10 mouse cellular contexts compared by ENCODE assay signal in the genomic region with DNA sequence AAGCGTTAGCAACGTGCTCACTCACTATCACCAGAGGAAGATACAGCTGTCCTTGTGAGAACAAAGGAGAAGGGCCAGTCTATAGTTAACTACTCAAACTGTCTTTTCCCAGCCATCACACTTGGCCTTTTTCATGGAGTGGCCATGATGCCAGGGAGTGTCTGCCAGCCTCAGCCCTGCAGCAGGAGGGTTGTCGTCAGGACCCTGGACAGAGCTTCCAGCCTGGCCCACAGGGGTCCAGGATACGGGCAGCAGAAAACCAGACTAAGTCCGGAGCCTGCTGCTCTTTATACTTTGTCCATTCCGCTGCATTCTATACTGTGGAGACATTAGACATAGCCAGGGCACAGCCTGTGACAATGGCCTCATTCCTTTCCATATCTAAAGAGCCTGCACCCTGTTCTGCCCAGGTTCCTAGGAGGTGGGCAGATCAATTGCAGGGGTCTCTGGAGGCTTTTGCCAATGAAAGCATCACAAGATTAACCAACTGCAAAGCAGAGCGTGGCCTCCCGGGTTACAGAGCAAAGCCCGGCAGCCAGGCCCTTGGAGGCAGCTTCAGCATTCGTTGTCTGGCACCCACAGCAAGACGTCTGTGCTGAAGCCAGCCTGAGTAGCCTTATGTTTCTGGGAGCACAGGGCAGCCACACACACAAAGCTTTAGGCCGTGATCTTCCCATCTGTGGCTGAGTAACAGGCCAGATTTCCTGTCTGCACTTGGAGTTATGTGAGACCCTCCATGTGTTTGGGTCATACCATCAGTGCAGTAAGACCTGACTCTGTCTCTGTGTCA.
DNase-seq lines count a peak whose midpoint lies in the region; ATAC-seq lines count a peak whose summit lies in the region.
"Had no signal": no experiment of that assay in that cellular context is flagged by ENCODE, and none has a peak within 500 bp of the region (broad histone marks: within the 10 kb centered on the region; RNA-seq: fewer than 3 reads in every experiment).

No protein-coding gene starts in this region.

- H3K36me3 ChIP-seq in hindbrain, embryonic 13.5 days: no peaks in the 10 kb centered on the region
- no peaks in the 10 kb centered on the region for H3K36me3 ChIP-seq in hindbrain, embryonic 14.5 days (replicated peaks; ENCODE audit: control insufficient read depth, insufficient read depth)
- no peaks in the 10 kb centered on the region for H3K36me3 ChIP-seq in embryonic facial prominence, embryonic 11.5 days (replicated peaks; ENCODE audit: control insufficient read depth, insufficient read depth, low read depth, low read length)
- H3K36me3 ChIP-seq: limb, embryonic 13.5 days had no signal

- no peak overlapping the region for H3K4me2 ChIP-seq in hindbrain, embryonic 13.5 days
- no peak overlapping the region for H3K4me2 ChIP-seq in hindbrain, embryonic 14.5 days (replicated peaks)
- no peak overlapping the region for H3K4me2 ChIP-seq in embryonic facial prominence, embryonic 11.5 days (ENCODE audit: low read depth, low read length)
- H3K4me2 ChIP-seq: limb, embryonic 13.5 days had no signal

- H3K9me3 ChIP-seq in hindbrain, embryonic 13.5 days: no peaks in the 10 kb centered on the region
- H3K9me3 ChIP-seq in hindbrain, embryonic 14.5 days (ENCODE audit: control insufficient read depth, low read length): no peaks in the 10 kb centered on the region
- H3K9me3 ChIP-seq in embryonic facial prominence, embryonic 11.5 days (replicated peaks; ENCODE audit: control insufficient read depth, low read length): no peaks in the 10 kb centered on the region
- H3K9me3 ChIP-seq: limb, embryonic 13.5 days had no signal

- DNase-seq in hindbrain, embryonic 14.5 days (ENCODE audit: low spot score): no peak
- peak; percentile 16 for DNase-seq in ovary, postnatal 36 days (ENCODE audit: low spot score)
- no peak for DNase-seq in ovary, adult 18-20 months (ENCODE audit: low spot score)
- DNase-seq in embryonic facial prominence, embryonic 11.5 days (ENCODE audit: low spot score): peak; percentile 75
- no peak for DNase-seq in gastrocnemius, postnatal 14 days
- DNase-seq in spleen, adult 12 weeks (ENCODE audit: low spot score): no peak
- no peak for DNase-seq in spleen, postnatal 14 days (ENCODE audit: low spot score in 2 of 2)

- H3K4me3 ChIP-seq in hindbrain, embryonic 13.5 days: no peak overlapping the region
- H3K4me3 ChIP-seq in hindbrain, embryonic 14.5 days (replicated peaks; ENCODE audit: low read length): no peak overlapping the region
- no peak overlapping the region for H3K4me3 ChIP-seq in embryonic facial prominence, embryonic 11.5 days (ENCODE audit: low read depth, low read length)
- H3K4me3 ChIP-seq: limb, embryonic 13.5 days had no signal

- peaks cover 12% of the 10 kb centered on the region; the same call in 1 of the 2 replicates for H3K27me3 ChIP-seq in hindbrain, embryonic 13.5 days
- no peaks in the 10 kb centered on the region for H3K27me3 ChIP-seq in hindbrain, embryonic 14.5 days (ENCODE audit: control insufficient read depth, insufficient read depth, low read length)
- H3K27me3 ChIP-seq in embryonic facial prominence, embryonic 11.5 days (ENCODE audit: control insufficient read depth, insufficient read depth, low read length): no peaks in the 10 kb centered on the region

- H3K27ac ChIP-seq in hindbrain, embryonic 13.5 days: no peak overlapping the region
- H3K27ac ChIP-seq in hindbrain, embryonic 14.5 days: no peak overlapping the region
- no peak overlapping the region for H3K27ac ChIP-seq in embryonic facial prominence, embryonic 11.5 days (replicated peaks; ENCODE audit: low read depth, low read length)
- H3K27ac ChIP-seq: limb, embryonic 13.5 days had no signal

- H3K9ac ChIP-seq in hindbrain, embryonic 13.5 days: no peak overlapping the region
- no peak overlapping the region for H3K9ac ChIP-seq in hindbrain, embryonic 14.5 days
- H3K9ac ChIP-seq in embryonic facial prominence, embryonic 11.5 days (replicated peaks; ENCODE audit: low read length): no peak overlapping the region
- H3K9ac ChIP-seq: limb, embryonic 13.5 days had no signal

- peaks cover 31% of the 10 kb centered on the region for H3K4me1 ChIP-seq in hindbrain, embryonic 13.5 days (replicated peaks)
- H3K4me1 ChIP-seq in hindbrain, embryonic 14.5 days (replicated peaks; ENCODE audit: control insufficient read depth, insufficient read depth, low read length): peaks cover 15% of the 10 kb centered on the region
- H3K4me1 ChIP-seq in embryonic facial prominence, embryonic 11.5 days (ENCODE audit: control insufficient read depth, insufficient read depth, low read length): no peaks in the 10 kb centered on the region

- peak; percentile 36; the same call in 1 of the 2 replicates for ATAC-seq in hindbrain, embryonic 13.5 days (ENCODE audit: low FRiP score)
- ATAC-seq in hindbrain, embryonic 14.5 days (ENCODE audit: low FRiP score): no peak
- no peak for ATAC-seq in embryonic facial prominence, embryonic 11.5 days (replicated peaks; ENCODE audit: insufficient number of reproducible peaks, low FRiP score, low TSS enrichment, low read depth)
- ATAC-seq: inflammation-experienced regulatory T-cells, adult 6 months had no signal

- intact Hi-C loops in gastrocnemius, postnatal 14 days (cut with DNase I; ENCODE audit: low total_unique reads): no loop called here

- 41% methylated on average over 12 of the region's 12 CpGs for WGBS in hindbrain, embryonic 13.5 days
- WGBS in hindbrain, embryonic 14.5 days: 48% methylated on average over 12 of the region's 12 CpGs
- 49% methylated on average over 12 of the region's 12 CpGs for WGBS in embryonic facial prominence, embryonic 11.5 days

Comparison
In these comparisons a context has a peak if more than half of its experiments do, and no peak if none do; other contexts are left out.
1. DNase-seq: peak in ovary, postnatal 36 days (single experiment) and embryonic facial prominence, embryonic 11.5 days (single experiment); none in hindbrain, embryonic 14.5 days (single experiment), ovary, adult 18-20 months (single experiment), gastrocnemius, postnatal 14 days (single experiment), spleen, adult 12 weeks (single experiment) and spleen, postnatal 14 days (0 of 2).